Mouse (Mus musculus): ENCODE data around the gene Notch2. TPM values are rescaled to one million over a fixed set of nuclear protein-coding genes. Genes with fewer than 3 reads are reported as not detected.

The Notch2 gene
- polyA plus RNA-seq, 1 experiment from 2014 or later, result 14.5 TPM

GRCm38 (mm10) chr3:97972707-97973106 is 40.6 kb upstream of the Notch2 start:
- ATAC-seq (ENCODE audit: insufficient number of reproducible peaks, insufficient read depth, low FRiP score, low read depth), result no peak
- no peak overlapping the region for H3K4me2 ChIP-seq (ENCODE audit: low read length)
- no peaks in the 10 kb centered on the region for H3K9me3 ChIP-seq (ENCODE audit: control insufficient read depth, low read length)
- H3K4me1 ChIP-seq (ENCODE audit: control insufficient read depth in 2 of 2, insufficient read depth in 2 of 2, low read length in 2 of 2), result no peaks in the 10 kb centered on the region
- H3K36me3 ChIP-seq (ENCODE audit: control insufficient read depth, insufficient read depth, low read length), result no peaks in the 10 kb centered on the region
- H3K27me3 ChIP-seq (ENCODE audit: control insufficient read depth, insufficient read depth, low read length), result 0 out of 2 replicates have a peak, but pooled peaks cover 17% of the 10 kb centered on the region
- H3K27ac ChIP-seq (replicated peaks in 1 of 2; ENCODE audit: control insufficient read depth in 1 of 2, insufficient read depth in 1 of 2, low read depth in 2 of 2, low read length in 2 of 2), result no peak overlapping the region
- no peak overlapping the region for H3K4me3 ChIP-seq (ENCODE audit: control insufficient read depth in 1 of 2, insufficient read depth in 1 of 2, low read depth in 1 of 2, low read length in 2 of 2)
- WGBS, result 64% methylated on average over 4 of the region's 4 CpGs
- H3K9ac ChIP-seq (ENCODE audit: low read length), result no peak overlapping the region

GRCm38 (mm10) chr3:97973306-97973705 is 40.0 kb upstream of the Notch2 start:
- Histone ChIP-seq H3K27me3 (ENCODE audit: control insufficient read depth, insufficient read depth, low read length) (0 out of 2 replicates have a peak, but pooled peaks cover 17% of the 10 kb centered on the region), H3K4me1 (ENCODE audit: control insufficient read depth in 2 of 2, insufficient read depth in 2 of 2, low read length in 2 of 2) (no peaks in the 10 kb centered on the region), H3K4me2 (ENCODE audit: low read length) (no peak overlapping the region), H3K9me3 (ENCODE audit: control insufficient read depth, low read length) (no peaks in the 10 kb centered on the region), H3K4me3 (ENCODE audit: control insufficient read depth in 1 of 2, insufficient read depth in 1 of 2, low read depth in 1 of 2, low read length in 2 of 2) (no peak overlapping the region), H3K36me3 (ENCODE audit: control insufficient read depth, insufficient read depth, low read length) (no peaks in the 10 kb centered on the region), H3K27ac (replicated peaks in 1 of 2; ENCODE audit: control insufficient read depth in 1 of 2, insufficient read depth in 1 of 2, low read depth in 2 of 2, low read length in 2 of 2) (no peak overlapping the region), H3K9ac (ENCODE audit: low read length) (no peak overlapping the region)
- 50% methylated on average over 2 of the region's 2 CpGs for WGBS
- no peak for ATAC-seq (ENCODE audit: insufficient number of reproducible peaks, insufficient read depth, low FRiP score, low read depth)

- Histone ChIP-seq H3K27ac (replicated peaks in 1 of 2; ENCODE audit: control insufficient read depth in 1 of 2, insufficient read depth in 1 of 2, low read depth in 2 of 2, low read length in 2 of 2) (no peak overlapping the region), H3K36me3 (ENCODE audit: control insufficient read depth, insufficient read depth, low read length) (no peaks in the 10 kb centered on the region), H3K4me1 (ENCODE audit: control insufficient read depth in 2 of 2, insufficient read depth in 2 of 2, low read length in 2 of 2) (no peaks in the 10 kb centered on the region), H3K4me3 (ENCODE audit: control insufficient read depth in 1 of 2, insufficient read depth in 1 of 2, low read depth in 1 of 2, low read length in 2 of 2) (no peak overlapping the region), H3K4me2 (ENCODE audit: low read length) (no peak overlapping the region), H3K27me3 (ENCODE audit: control insufficient read depth, insufficient read depth, low read length) (0 out of 2 replicates have a peak, but pooled peaks cover 17% of the 10 kb centered on the region), H3K9me3 (ENCODE audit: control insufficient read depth, low read length) (no peaks in the 10 kb centered on the region), H3K9ac (ENCODE audit: low read length) (no peak overlapping the region)
- WGBS, result 77% methylated on average over 6 of the region's 6 CpGs
- ATAC-seq (ENCODE audit: insufficient number of reproducible peaks, insufficient read depth, low FRiP score, low read depth), result no peak
Measured at GRCm38 (mm10) chr3:97974197-97974770, 39.0 kb upstream of the Notch2 start.

- Histone ChIP-seq H3K4me3 (ENCODE audit: control insufficient read depth in 1 of 2, insufficient read depth in 1 of 2, low read depth in 1 of 2, low read length in 2 of 2) (no peak overlapping the region), H3K27ac (replicated peaks in 1 of 2; ENCODE audit: control insufficient read depth in 1 of 2, insufficient read depth in 1 of 2, low read depth in 2 of 2, low read length in 2 of 2) (no peak overlapping the region), H3K9me3 (ENCODE audit: control insufficient read depth, low read length) (no peaks in the 10 kb centered on the region), H3K36me3 (ENCODE audit: control insufficient read depth, insufficient read depth, low read length) (no peaks in the 10 kb centered on the region), H3K4me2 (ENCODE audit: low read length) (no peak overlapping the region), H3K4me1 (ENCODE audit: control insufficient read depth in 2 of 2, insufficient read depth in 2 of 2, low read length in 2 of 2) (no peaks in the 10 kb centered on the region), H3K27me3 (ENCODE audit: control insufficient read depth, insufficient read depth, low read length) (0 out of 2 replicates have a peak, but pooled peaks cover 8% of the 10 kb centered on the region), H3K9ac (ENCODE audit: low read length) (no peak overlapping the region)
- WGBS, result 53% methylated on average over 6 of the region's 6 CpGs
- no peak for ATAC-seq (ENCODE audit: insufficient number of reproducible peaks, insufficient read depth, low FRiP score, low read depth)
Measured at GRCm38 (mm10) chr3:97976706-97977105, 36.6 kb upstream of the Notch2 start.

- H3K4me2 ChIP-seq (ENCODE audit: low read length), result no peak overlapping the region
- no peak overlapping the region for H3K4me3 ChIP-seq (ENCODE audit: control insufficient read depth in 1 of 2, insufficient read depth in 1 of 2, low read depth in 1 of 2, low read length in 2 of 2)
- no peaks in the 10 kb centered on the region for H3K4me1 ChIP-seq (ENCODE audit: control insufficient read depth in 2 of 2, insufficient read depth in 2 of 2, low read length in 2 of 2)
- H3K27ac ChIP-seq (replicated peaks in 1 of 2; ENCODE audit: control insufficient read depth in 1 of 2, insufficient read depth in 1 of 2, low read depth in 2 of 2, low read length in 2 of 2), result no peak overlapping the region
- no peak overlapping the region for H3K9ac ChIP-seq (ENCODE audit: low read length)
- 75% methylated on average over 2 of the region's 2 CpGs for WGBS
- no peak for ATAC-seq (ENCODE audit: insufficient number of reproducible peaks, insufficient read depth, low FRiP score, low read depth)
- H3K9me3 ChIP-seq (ENCODE audit: control insufficient read depth, low read length), result no peaks in the 10 kb centered on the region
- 0 out of 2 replicates have a peak, but pooled peaks cover 3% of the 10 kb centered on the region for H3K27me3 ChIP-seq (ENCODE audit: control insufficient read depth, insufficient read depth, low read length)
- no peaks in the 10 kb centered on the region for H3K36me3 ChIP-seq (ENCODE audit: control insufficient read depth, insufficient read depth, low read length)
Measured at GRCm38 (mm10) chr3:97978710-97979109, 34.6 kb upstream of the Notch2 start.

- no peak for ATAC-seq (ENCODE audit: insufficient number of reproducible peaks, insufficient read depth, low FRiP score, low read depth)
- WGBS, result 93% methylated on average over 8 of the region's 8 CpGs
- Histone ChIP-seq H3K4me3 (ENCODE audit: control insufficient read depth in 1 of 2, insufficient read depth in 1 of 2, low read depth in 1 of 2, low read length in 2 of 2) (no peak overlapping the region), H3K27me3 (ENCODE audit: control insufficient read depth, insufficient read depth, low read length) (0 out of 2 replicates have a peak, but pooled peaks cover 3% of the 10 kb centered on the region), H3K36me3 (ENCODE audit: control insufficient read depth, insufficient read depth, low read length) (no peaks in the 10 kb centered on the region), H3K9ac (ENCODE audit: low read length) (no peak overlapping the region), H3K4me1 (ENCODE audit: control insufficient read depth in 2 of 2, insufficient read depth in 2 of 2, low read length in 2 of 2) (peaks cover 0 to 2% of the 10 kb centered on the region in 2 experiments; a peak in 1 of 4 replicates), H3K9me3 (ENCODE audit: control insufficient read depth, low read length) (no peaks in the 10 kb centered on the region), H3K27ac (replicated peaks in 1 of 2; ENCODE audit: control insufficient read depth in 1 of 2, insufficient read depth in 1 of 2, low read depth in 2 of 2, low read length in 2 of 2) (no peak overlapping the region), H3K4me2 (ENCODE audit: low read length) (no peak overlapping the region)
Measured at GRCm38 (mm10) chr3:97980683-97981327, 32.5 kb upstream of the Notch2 start.

GRCm38 (mm10) chr3:97981376-97981906 is 31.9 kb upstream of the Notch2 start:
- no peaks in the 10 kb centered on the region for H3K36me3 ChIP-seq (ENCODE audit: control insufficient read depth, insufficient read depth, low read length)
- 0 out of 2 replicates have a peak, but pooled peaks cover 3% of the 10 kb centered on the region for H3K27me3 ChIP-seq (ENCODE audit: control insufficient read depth, insufficient read depth, low read length)
- H3K27ac ChIP-seq (replicated peaks in 1 of 2; ENCODE audit: control insufficient read depth in 1 of 2, insufficient read depth in 1 of 2, low read depth in 2 of 2, low read length in 2 of 2), result no peak overlapping the region
- 71% methylated on average over 3 of the region's 3 CpGs for WGBS
- H3K4me3 ChIP-seq (ENCODE audit: control insufficient read depth in 1 of 2, insufficient read depth in 1 of 2, low read depth in 1 of 2, low read length in 2 of 2), result no peak overlapping the region
- no peak overlapping the region for H3K4me2 ChIP-seq (ENCODE audit: low read length)
- no peak for ATAC-seq (ENCODE audit: insufficient number of reproducible peaks, insufficient read depth, low FRiP score, low read depth)
- H3K9ac ChIP-seq (ENCODE audit: low read length), result no peak overlapping the region
- H3K4me1 ChIP-seq (ENCODE audit: control insufficient read depth in 2 of 2, insufficient read depth in 2 of 2, low read length in 2 of 2), result peaks cover 0 to 2% of the 10 kb centered on the region in 2 experiments; a peak in 1 of 4 replicates
- H3K9me3 ChIP-seq (ENCODE audit: control insufficient read depth, low read length), result no peaks in the 10 kb centered on the region
